Mouse (Mus musculus) cerebellum, adult 9-11 months (tissue): ENCODE data around the gene Gpd1.

Source experiments
- DNase-seq: peaks from one replicate; pipeline ENCODE4 v3.0.0; 2022

Gene Gpd1

DNA sequence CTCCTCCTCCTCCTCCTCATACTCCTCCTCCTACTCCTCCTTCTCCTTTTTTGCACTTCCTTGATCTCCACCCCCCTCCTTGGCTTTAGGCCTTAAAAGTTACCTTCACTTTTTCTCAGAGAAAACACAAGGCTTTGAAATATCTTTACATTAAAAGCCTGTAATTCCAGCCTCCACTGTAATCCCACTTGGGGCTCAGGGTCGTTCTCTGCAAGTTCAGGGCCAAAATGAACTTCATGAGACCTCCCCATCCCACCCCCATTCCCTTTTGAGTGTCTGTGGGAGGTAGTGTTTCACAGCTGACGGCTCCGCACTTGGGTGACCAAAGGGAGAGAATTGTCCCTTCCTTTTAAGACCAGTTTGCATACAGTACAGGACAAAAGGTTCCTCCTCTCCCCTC, 55.6 kb downstream of the Gpd1 start:
- peak; percentile 17 for DNase-seq
